Mouse (Mus musculus) CD4-positive, CD25-positive, alpha-beta regulatory T cell, adult 2 months (primary cell): ENCODE results near the gene Klhl31.

Source experiments
- DNase-seq: peaks from one replicate; pipeline ENCODE4 v3.0.0-alpha.2; 2012; ENCODE audit warnings: low read depth, low spot score

The Klhl31 gene

GRCm38 (mm10) chr9:77623318-77624050, 12.8 kb upstream of the Klhl31 start:
- DNase-seq: no peak

GRCm38 (mm10) chr9:77624171-77624570, 12.1 kb upstream of the Klhl31 start:
- DNase-seq: no peak

- DNase-seq: no peak
Observed at GRCm38 (mm10) chr9:77628676-77629075, 7.6 kb upstream of the Klhl31 start.

DNA sequence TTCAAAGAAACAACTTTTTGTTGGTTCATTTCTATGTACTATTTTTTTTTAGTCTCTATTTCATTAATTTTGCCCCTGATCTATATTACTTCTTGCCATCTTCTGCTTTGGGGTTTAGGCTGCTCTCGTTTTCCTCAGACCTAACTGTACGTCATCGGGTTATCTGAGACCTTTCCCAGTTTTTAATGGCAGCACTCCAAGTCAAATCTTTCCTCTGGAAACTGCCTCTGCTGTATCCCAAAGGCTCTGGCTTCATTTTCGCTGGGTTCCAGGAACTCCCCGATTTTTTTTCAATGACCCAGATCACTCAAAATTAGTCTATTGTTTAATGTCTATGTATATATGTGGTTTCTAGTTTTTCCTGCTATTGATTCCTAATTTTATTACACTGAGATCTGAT, 6.6 kb upstream of the Klhl31 start:
- no peak for DNase-seq

DNA sequence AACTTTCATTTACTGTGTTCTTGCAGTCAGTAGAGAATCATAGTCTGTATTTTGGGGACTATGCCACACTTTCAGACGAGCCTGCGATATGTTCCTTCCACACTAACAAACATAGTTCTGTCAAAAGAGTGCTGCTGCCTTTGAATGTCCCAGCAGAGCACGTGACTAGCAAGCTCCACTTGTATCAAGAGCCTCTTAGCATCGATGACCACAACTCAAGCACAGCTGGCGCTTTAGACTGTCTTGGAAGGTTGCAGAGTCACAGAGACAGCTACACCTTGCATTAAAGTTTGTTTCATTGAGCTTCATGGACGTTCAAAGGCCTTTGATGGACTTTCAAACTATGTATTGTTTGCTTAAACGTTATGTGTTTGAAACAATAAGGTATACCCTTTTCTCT, 5.5 kb upstream of the Klhl31 start:
- DNase-seq: no peak

DNA sequence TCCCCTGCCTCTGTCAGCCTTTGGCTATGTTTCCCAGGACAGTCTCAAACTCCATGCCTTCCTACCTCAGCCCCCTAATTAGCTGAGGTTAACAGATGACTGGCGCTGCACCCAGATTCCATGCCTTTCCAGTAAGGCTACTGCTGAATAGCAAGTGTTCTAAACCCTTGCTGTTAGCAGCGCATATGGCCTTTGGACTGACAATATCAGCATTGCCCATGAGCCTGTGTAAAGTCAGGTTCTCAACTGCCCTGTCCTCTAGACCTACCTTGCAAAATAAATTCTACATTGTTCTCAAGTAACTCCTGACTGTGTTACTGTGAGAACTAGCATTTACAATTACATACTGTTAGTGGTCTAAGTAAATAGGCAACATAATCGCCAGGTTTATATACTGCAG, 3.9 kb upstream of the Klhl31 start:
- DNase-seq: no peak

DNA sequence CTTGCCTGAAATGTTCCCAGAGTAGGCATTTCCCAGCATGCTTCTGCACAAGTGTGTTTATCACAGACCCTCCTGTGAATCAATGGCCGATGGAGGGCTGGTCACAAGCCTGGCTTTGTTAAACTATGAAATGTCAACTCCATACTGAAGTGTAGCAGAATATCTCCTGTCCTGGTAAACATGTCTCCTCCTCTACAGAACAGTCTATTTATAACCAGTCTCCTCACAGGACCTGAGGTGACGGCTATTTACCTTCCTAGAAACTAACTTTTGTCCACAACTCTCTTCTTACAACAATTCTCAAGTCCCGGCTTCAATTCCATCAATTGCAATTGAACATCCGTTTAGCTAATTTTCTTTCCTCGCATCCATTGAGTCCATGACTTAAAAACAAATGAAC, 297 bp upstream of the Klhl31 start:
- no peak for DNase-seq

DNA sequence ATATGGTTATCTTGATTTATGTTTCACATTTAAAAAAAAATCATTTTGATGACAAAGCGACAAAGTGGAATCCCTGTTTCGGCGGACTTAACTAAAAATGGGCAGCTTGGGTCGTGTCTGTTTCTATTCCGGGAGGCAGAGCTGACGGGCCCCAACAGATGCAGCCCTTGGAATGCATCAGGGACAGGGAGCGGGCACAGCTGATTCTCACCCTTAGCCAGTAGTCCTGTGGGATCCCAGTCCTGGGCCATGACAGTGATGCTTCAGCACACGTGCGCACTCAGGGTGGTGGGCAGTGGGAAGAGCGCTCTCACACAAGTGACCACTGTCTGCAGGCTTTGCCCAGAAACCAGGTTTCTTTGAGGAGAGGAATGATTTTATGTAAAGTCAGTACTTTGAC, 1.1 kb downstream of the Klhl31 start:
- no peak for DNase-seq

- DNase-seq: no peak
Observed at GRCm38 (mm10) chr9:77645176-77645575, 8.9 kb downstream of the Klhl31 start.

GRCm38 (mm10) chr9:77651847-77652246, 15.5 kb downstream of the Klhl31 start:
- DNase-seq: no peak

- DNase-seq: no peak
Observed at GRCm38 (mm10) chr9:77653907-77654306, 17.6 kb downstream of the Klhl31 start.

- DNase-seq: peak; percentile 48
Observed at GRCm38 (mm10) chr9:77655181-77655934, 19.1 kb downstream of the Klhl31 start.

GRCm38 (mm10) chr9:77655935-77656288, 19.6 kb downstream of the Klhl31 start:
- DNase-seq: peak; percentile 78

DNA sequence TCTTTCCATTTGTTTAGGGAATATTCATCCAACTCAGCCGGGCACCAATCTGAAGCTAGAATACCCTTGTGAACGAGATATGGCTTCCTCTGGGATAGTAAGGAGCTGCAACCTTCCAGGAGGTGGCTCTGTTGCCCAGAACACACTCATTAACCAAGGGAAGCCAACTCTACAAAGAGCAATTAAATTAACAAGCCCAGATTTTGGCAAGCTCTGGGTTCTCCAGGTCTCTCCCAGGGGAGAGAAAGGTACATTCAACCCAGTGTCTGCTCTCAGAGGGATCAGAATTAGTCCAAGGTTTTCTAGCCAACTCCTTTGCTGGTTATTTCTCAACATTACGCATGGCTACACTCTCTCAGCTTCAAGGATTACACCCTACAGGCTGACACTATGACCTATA, 26.6 kb downstream of the Klhl31 start:
- no peak for DNase-seq

DNA sequence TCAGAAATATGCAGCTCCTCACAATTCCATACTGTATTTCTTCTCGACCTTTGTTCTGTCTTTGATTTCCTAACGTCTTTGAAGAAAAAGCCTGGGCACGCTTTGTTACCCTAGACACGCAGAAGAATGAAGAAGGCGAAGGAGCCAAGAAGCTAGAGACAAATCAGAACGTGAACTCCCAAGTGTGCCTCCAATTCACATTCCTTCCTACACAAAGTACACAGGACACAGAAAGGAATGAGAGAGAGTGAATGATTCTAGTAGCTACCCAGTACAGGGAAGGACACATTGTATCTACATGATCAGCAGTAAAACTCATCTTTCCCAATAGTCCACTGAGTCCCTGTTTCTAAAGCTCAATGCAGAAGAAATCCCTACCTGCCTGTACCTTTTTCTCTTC, 33.8 kb downstream of the Klhl31 start:
- no peak for DNase-seq

DNA sequence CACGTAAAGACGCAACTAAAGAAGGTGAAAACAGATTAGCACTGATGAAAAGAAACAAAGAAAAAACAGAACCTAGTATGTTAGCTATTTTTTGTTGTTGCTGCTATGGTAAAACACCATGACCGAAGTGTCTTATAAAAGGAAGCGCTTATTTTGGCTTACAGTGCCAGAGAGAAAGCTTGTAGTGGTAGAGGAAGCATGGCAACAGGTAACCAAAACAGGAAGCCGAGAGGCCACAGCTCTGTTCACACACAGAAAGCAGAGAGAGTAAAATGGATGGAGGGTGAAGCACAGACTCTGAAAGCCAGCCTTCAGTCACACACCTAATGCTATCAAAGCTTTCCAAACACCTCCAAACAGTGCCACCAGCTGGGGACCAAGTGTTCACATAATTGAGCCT, 34.7 kb downstream of the Klhl31 start:
- peak; percentile 25 for DNase-seq

DNA sequence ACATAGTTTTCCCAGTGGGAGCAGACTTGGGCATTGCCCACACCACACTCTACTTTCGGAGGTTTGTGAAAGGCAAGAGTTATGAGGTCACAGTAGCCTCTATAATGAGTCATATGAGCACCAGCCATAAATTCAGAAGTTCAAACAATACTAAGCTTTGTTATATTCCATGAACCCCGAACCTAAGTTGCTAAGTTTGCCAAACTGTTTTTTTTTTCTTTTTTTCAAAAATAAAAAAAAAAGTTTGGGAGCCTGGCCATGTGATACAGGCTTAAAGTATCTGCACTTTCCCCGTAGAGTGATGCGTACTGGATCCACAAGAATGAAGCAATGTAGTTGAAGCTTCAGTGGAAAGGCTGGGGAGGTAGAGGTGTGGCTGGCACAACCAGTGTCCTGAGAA, 36.9 kb downstream of the Klhl31 start:
- no peak for DNase-seq

GRCm38 (mm10) chr9:77673986-77674385, 37.7 kb downstream of the Klhl31 start:
- no peak for DNase-seq

GRCm38 (mm10) chr9:77684938-77685337, 48.6 kb downstream of the Klhl31 start:
- DNase-seq: peak; percentile 10

DNA sequence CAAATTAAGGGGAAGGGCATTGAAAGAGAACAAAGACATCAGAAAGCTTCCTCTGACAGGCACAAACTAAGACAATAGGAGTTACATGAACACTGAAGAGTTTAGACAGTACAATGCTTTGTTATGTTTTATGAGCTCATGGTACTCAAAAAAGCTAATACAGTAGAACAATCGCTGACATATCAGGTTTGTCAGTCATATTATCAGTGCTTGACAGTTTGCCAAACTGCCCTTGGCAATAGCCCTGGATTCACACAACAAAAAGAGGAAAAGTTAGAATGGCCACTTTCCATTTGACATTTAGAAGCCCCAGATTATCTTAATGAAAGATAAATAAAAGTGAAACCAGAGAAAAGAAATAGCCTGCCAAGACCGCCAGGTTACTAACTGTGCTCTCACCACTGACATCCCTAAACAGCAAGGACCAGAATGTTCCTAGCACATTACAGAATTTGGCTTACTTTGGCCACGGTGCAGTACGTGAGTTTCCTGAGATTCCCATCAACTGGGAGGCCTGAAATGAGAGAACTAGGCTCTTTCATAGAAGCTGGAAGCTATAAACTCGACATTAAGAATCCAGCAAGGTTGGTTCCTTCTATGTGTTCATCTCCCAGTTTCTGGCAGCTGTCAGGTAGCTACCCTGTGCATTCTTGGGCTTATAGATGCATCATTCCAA, 49.7 kb downstream of the Klhl31 start:
- no peak for DNase-seq

GRCm38 (mm10) chr9:77692707-77693106, 56.4 kb downstream of the Klhl31 start:
- DNase-seq: no peak

- DNase-seq: peak; percentile 12
Observed at GRCm38 (mm10) chr9:77693405-77693804, 57.1 kb downstream of the Klhl31 start.

GRCm38 (mm10) chr9:77695586-77695985, 59.3 kb downstream of the Klhl31 start:
- DNase-seq: no peak
